Mouse (Mus musculus) neural tube, embryonic 15.5 days (tissue): ENCODE data around the gene Obp2b. TPM values are rescaled to one million over a fixed set of nuclear protein-coding genes. Genes with fewer than 3 reads are reported as not detected.

ENCODE experiments used
- ATAC-seq: fragments of 200-750 bp; cut with Nextera tagmentation; 2 replicates; pipeline ENCODE4 v1.8.0; 2017; ENCODE audit warnings: mild to moderate bottlenecking, moderate TSS enrichment, moderate library complexity; ENCODE audit not compliant: low FRiP score
- H3K27ac ChIP-seq: fragments of 300-500 bp; sonication (generic); replicated peaks from 2 replicates; pipeline ENCODE4 v1.5.1; 2015; ENCODE audit warnings: mild to moderate bottlenecking, inconsistent platforms
- H3K27me3 ChIP-seq: fragments of 300-500 bp; sonication (generic); replicated peaks from 2 replicates; pipeline ENCODE4 v1.6.1; 2015; ENCODE audit warnings: inconsistent platforms
- H3K36me3 ChIP-seq: fragments of 300-500 bp; sonication (generic); 2 replicates; pipeline ENCODE4 v1.6.1; 2015; ENCODE audit warnings: inconsistent platforms
- H3K4me1 ChIP-seq: fragments of 300-500 bp; sonication (generic); 2 replicates; pipeline ENCODE4 v1.6.1; 2015; ENCODE audit warnings: inconsistent platforms
- H3K4me2 ChIP-seq: fragments of 300-500 bp; sonication (generic); 2 replicates; pipeline ENCODE4 v1.6.1; 2015; ENCODE audit warnings: inconsistent platforms, mild to moderate bottlenecking, moderate library complexity
- H3K4me3 ChIP-seq: fragments of 300-500 bp; sonication (generic); replicated peaks from 2 replicates; pipeline ENCODE4 v1.5.1; 2015; ENCODE audit warnings: mild to moderate bottlenecking, inconsistent platforms
- H3K9ac ChIP-seq: fragments of 300-500 bp; sonication (generic); replicated peaks from 2 replicates; pipeline ENCODE4 v1.6.1; 2015; ENCODE audit warnings: mild to moderate bottlenecking, inconsistent platforms
- H3K9me3 ChIP-seq: fragments of 300-500 bp; sonication (generic); replicated peaks from 2 replicates; pipeline ENCODE4 v1.6.1; 2016; ENCODE audit warnings: inconsistent platforms
- WGBS: fragments of 180-500 bp; shearing (Covaris S2); methylation state at CpG from one replicate; pipeline ENCODE4 v1.1.7; 2015; ENCODE audit warnings: mixed read lengths; 5-methylcytosine and 5-hydroxymethylcytosine counted together
- polyA plus RNA-seq: library from polyadenylated mRNA; unstranded; fragments of >200 nt; fragmentation: Nextera tagmentation; extraction: Ambion mirVana; gene quantifications from 2 replicates; pipeline ENCODE4 v1.2.1, GENCODE M21; 2015

The Obp2b gene
- polyA plus RNA-seq, 1 experiment from 2014 or later, result not detected

DNA sequence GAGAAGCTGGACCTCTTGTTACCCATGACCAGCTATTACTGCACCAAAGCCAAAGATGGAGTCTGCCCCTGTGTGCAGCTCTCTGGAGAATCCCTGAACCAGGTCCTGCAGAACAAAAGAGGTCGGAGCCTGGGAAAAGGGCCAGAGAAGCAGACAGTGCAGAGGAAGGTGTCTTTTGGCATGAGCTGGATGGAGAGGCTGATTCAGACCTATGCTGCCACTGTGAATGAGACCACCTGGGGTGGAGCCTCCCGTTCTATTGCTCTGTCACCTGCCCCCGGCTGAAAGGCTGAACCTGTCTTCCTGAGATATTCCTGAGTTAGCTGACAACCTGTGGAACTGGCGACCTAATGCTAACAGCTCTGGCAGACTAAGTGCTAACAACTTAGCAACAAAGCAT, 44.1 kb downstream of the Obp2b start:
- WGBS, result 66% methylated on average over 4 of the region's 4 CpGs
- H3K9ac ChIP-seq, result no peak overlapping the region
- no peak for ATAC-seq
- H3K4me1 ChIP-seq, result no peaks in the 10 kb centered on the region
- no peaks in the 10 kb centered on the region for H3K9me3 ChIP-seq
- H3K4me2 ChIP-seq, result no peak overlapping the region
- H3K36me3 ChIP-seq, result no peaks in the 10 kb centered on the region
- H3K4me3 ChIP-seq, result no peak overlapping the region
- no peak overlapping the region for H3K27ac ChIP-seq
- no peaks in the 10 kb centered on the region for H3K27me3 ChIP-seq

GRCm38 (mm10) chr2:25781957-25782356, 45.1 kb downstream of the Obp2b start, which contains the start of gene Gm13539:
Gene Gm13539, plus strand, starts transcription at chr2:25782257.
- no peak for ATAC-seq
- H3K4me2 ChIP-seq, result no peak within 1 kb of the TSS
- H3K27me3 ChIP-seq, result no peaks in the 10 kb centered on the region
- no peak within 1 kb of the TSS for H3K27ac ChIP-seq
- H3K4me3 ChIP-seq, result no peak within 1 kb of the TSS
- H3K4me1 ChIP-seq, result no peaks in the 10 kb centered on the region
- H3K9ac ChIP-seq, result no peak within 1 kb of the TSS
- H3K36me3 ChIP-seq, result no peaks in the 10 kb centered on the region
- 89% methylated on average over 3 of the region's 3 CpGs for WGBS
- no peaks in the 10 kb centered on the region for H3K9me3 ChIP-seq

GRCm38 (mm10) chr2:25785573-25786322, 48.9 kb downstream of the Obp2b start:
- no peaks in the 10 kb centered on the region for H3K27me3 ChIP-seq
- H3K9ac ChIP-seq, result no peak overlapping the region
- H3K9me3 ChIP-seq, result no peaks in the 10 kb centered on the region
- no peak overlapping the region for H3K4me3 ChIP-seq
- ATAC-seq, result no peak
- no peaks in the 10 kb centered on the region for H3K4me1 ChIP-seq
- WGBS, result 65% methylated on average over 5 of the region's 5 CpGs
- H3K27ac ChIP-seq, result no peak overlapping the region
- no peak overlapping the region for H3K4me2 ChIP-seq
- no peaks in the 10 kb centered on the region for H3K36me3 ChIP-seq

DNA sequence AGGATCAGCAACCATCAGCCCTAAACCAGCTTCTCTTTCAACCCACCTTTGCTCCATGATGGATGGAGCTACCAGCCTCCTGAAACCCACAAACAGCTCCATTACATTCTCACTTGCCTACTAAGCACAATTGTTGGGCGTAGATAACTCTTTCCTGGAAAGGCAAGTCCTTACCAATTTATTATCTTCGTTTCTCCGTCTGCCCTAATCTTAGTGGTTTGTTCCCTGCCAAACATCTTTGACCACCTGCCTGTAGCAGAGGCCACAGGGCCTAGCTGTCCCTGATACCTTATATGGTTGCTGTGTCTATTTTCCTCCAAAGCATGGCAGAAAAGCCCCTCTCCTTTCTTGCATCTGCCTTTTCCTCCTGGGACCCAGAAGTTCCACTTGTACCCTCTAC, 52.3 kb downstream of the Obp2b start:
- 93% methylated on average over 3 of the region's 3 CpGs for WGBS
- H3K4me1 ChIP-seq, result no peaks in the 10 kb centered on the region
- H3K9ac ChIP-seq, result no peak overlapping the region
- ATAC-seq, result no peak
- no peaks in the 10 kb centered on the region for H3K36me3 ChIP-seq
- H3K4me3 ChIP-seq, result no peak overlapping the region
- no peak overlapping the region for H3K4me2 ChIP-seq
- H3K9me3 ChIP-seq, result no peaks in the 10 kb centered on the region
- H3K27me3 ChIP-seq, result no peaks in the 10 kb centered on the region
- no peak overlapping the region for H3K27ac ChIP-seq

Other genes with a start within 250 kb of the Obp2b start
- gene Lcn12, start 243.1 kb upstream of the Obp2b start, polyA plus RNA-seq, result not detected in 2 replicates
- 128 and 134 TPM in 2 replicates for gene Fbxw5, start 236.3 kb upstream of the Obp2b start, polyA plus RNA-seq
- 6.3 and 6.4 TPM in 2 replicates for gene C8g, start 235.3 kb upstream of the Obp2b start, polyA plus RNA-seq
- 15.4 and 21.1 TPM in 2 replicates for gene Traf2, start 190.1 kb upstream of the Obp2b start, polyA plus RNA-seq
- gene Edf1, start 179.2 kb upstream of the Obp2b start, polyA plus RNA-seq, result 400 and 433 TPM in 2 replicates
- 2.3 and 33.0 TPM in 2 replicates for gene Mamdc4, start 162.2 kb upstream of the Obp2b start, polyA plus RNA-seq
- gene Phpt1, start 161.8 kb upstream of the Obp2b start, polyA plus RNA-seq, result 159 and 181 TPM in 2 replicates
- gene Ajm1, start 155.3 kb upstream of the Obp2b start, polyA plus RNA-seq, result 14.5 and 18.9 TPM in 2 replicates
- 66.8 and 69.6 TPM in 2 replicates for gene Rabl6, start 128.5 kb upstream of the Obp2b start, polyA plus RNA-seq
- gene Ccdc183, start 119.3 kb upstream of the Obp2b start, polyA plus RNA-seq, result 0.23 and 0.27 TPM in 2 replicates
- 53.4 and 56.6 TPM in 2 replicates for gene Tmem141, start 115.0 kb upstream of the Obp2b start, polyA plus RNA-seq
- gene Fcna, start 109.0 kb upstream of the Obp2b start, polyA plus RNA-seq, result 2.7 and 3.8 TPM in 2 replicates
- not detected in 2 replicates for gene Lcn8, start 83.9 kb upstream of the Obp2b start, polyA plus RNA-seq
- not detected in 2 replicates for gene Lcn5, start 79.1 kb upstream of the Obp2b start, polyA plus RNA-seq
- not detected in 2 replicates for gene Lcn6, start 60.2 kb upstream of the Obp2b start, polyA plus RNA-seq
- not detected in 2 replicates for gene Lcn10, start 54.3 kb upstream of the Obp2b start, polyA plus RNA-seq
- gene Obp2a, start 37.0 kb upstream of the Obp2b start, polyA plus RNA-seq, result not detected in 2 replicates
- 162 and 177 TPM in 2 replicates for gene Bmyc, start 30.3 kb upstream of the Obp2b start, polyA plus RNA-seq
- gene Lcn3, start 28.6 kb downstream of the Obp2b start, polyA plus RNA-seq, result not detected in 2 replicates
- gene Lcn11, start 40.0 kb downstream of the Obp2b start, polyA plus RNA-seq, result not detected in 2 replicates
- gene Gm13539, start 45.2 kb downstream of the Obp2b start, polyA plus RNA-seq, result 0.33 TPM in 1 of 2 replicates, not detected in the other
- not detected in 2 replicates for gene Glt6d1, start 78.8 kb downstream of the Obp2b start, polyA plus RNA-seq
- gene Lcn9, start 86.1 kb downstream of the Obp2b start, polyA plus RNA-seq, result not detected in 2 replicates
- gene Sohlh1, start 110.2 kb downstream of the Obp2b start, polyA plus RNA-seq, result not detected in 2 replicates
- gene Kcnt1, start 126.7 kb downstream of the Obp2b start, polyA plus RNA-seq, result 21.3 and 23.7 TPM in 2 replicates
- 42.3 and 61.6 TPM in 2 replicates for gene Camsap1, start 246.3 kb downstream of the Obp2b start, polyA plus RNA-seq